Mouse (Mus musculus): Measurements from ENCODE around the gene Dad1. TPM values are rescaled to one million over a fixed set of nuclear protein-coding genes. Genes with fewer than 3 reads are reported as not detected.
A peak's percentile ranks its signal among the peaks of the same experiment; 100 is the strongest.

Dad1 gene
- 274 and 286 TPM in 2 replicates for polyA plus RNA-seq (2014; fragmentation: Nextera tagmentation; extraction: Ambion mirVana)

- no peaks in the 10 kb centered on the region for H3K36me3 ChIP-seq (ENCODE audit: control insufficient read depth, insufficient read depth, low read length)
- H3K4me2 ChIP-seq (ENCODE audit: low read depth), result peak within 1 kb of the TSS; percentile 79
- peak; percentile 99 for ATAC-seq (ENCODE audit: insufficient read depth, low FRiP score, low TSS enrichment)
- H3K4me3 ChIP-seq (ENCODE audit: low read depth, low read length), result peak within 1 kb of the TSS; percentile 69
- H3K9ac ChIP-seq (ENCODE audit: low read length), result peak within 1 kb of the TSS; percentile 70
- under 1% methylated on average over 39 of the region's 39 CpGs for WGBS
- H3K27ac ChIP-seq (ENCODE audit: low read depth, low read length), result peak within 1 kb of the TSS; percentile 66
- H3K9me3 ChIP-seq (ENCODE audit: control insufficient read depth, low read length), result no peaks in the 10 kb centered on the region
- peak; percentile 98 for DNase-seq (ENCODE audit: low spot score)
- H3K4me1 ChIP-seq (ENCODE audit: control insufficient read depth, insufficient read depth, low read length), result peaks cover 19% of the 10 kb centered on the region
- no peaks in the 10 kb centered on the region for H3K27me3 ChIP-seq (ENCODE audit: control insufficient read depth, insufficient read depth, low read length)
These were observed at the start of gene Dad1, which contains the start of gene Abhd4 for GRCm38 (mm10) chr14:54253741-54254291. Dad1 (minus strand) TSS chr14:54254104. Abhd4 (plus strand) TSS chr14:54254188.

GRCm38 (mm10) chr14:54300676-54301075 lies 46.8 kb upstream of the Dad1 start:
- H3K27me3 ChIP-seq (ENCODE audit: control insufficient read depth, insufficient read depth, low read length), result no peaks in the 10 kb centered on the region
- H3K27ac ChIP-seq (ENCODE audit: low read depth, low read length), result no peak overlapping the region
- H3K4me1 ChIP-seq (ENCODE audit: control insufficient read depth, insufficient read depth, low read length), result no peaks in the 10 kb centered on the region
- no peak overlapping the region for H3K9ac ChIP-seq (ENCODE audit: low read length)
- H3K9me3 ChIP-seq (ENCODE audit: control insufficient read depth, low read length), result no peaks in the 10 kb centered on the region
- H3K4me3 ChIP-seq (ENCODE audit: low read depth, low read length), result no peak overlapping the region
- H3K36me3 ChIP-seq (ENCODE audit: control insufficient read depth, insufficient read depth, low read length), result no peaks in the 10 kb centered on the region
- DNase-seq (ENCODE audit: low spot score), result no peak
- no peak for ATAC-seq (ENCODE audit: insufficient read depth, low FRiP score, low TSS enrichment)
- 92% methylated on average over 3 of the region's 3 CpGs for WGBS
- H3K4me2 ChIP-seq (ENCODE audit: low read depth), result no peak overlapping the region

GRCm38 (mm10) chr14:54300136-54300535 lies 46.2 kb upstream of the Dad1 start:
- no peaks in the 10 kb centered on the region for H3K36me3 ChIP-seq (ENCODE audit: control insufficient read depth, insufficient read depth, low read length)
- no peaks in the 10 kb centered on the region for H3K4me1 ChIP-seq (ENCODE audit: control insufficient read depth, insufficient read depth, low read length)
- H3K4me3 ChIP-seq (ENCODE audit: low read depth, low read length), result no peak overlapping the region
- no peaks in the 10 kb centered on the region for H3K9me3 ChIP-seq (ENCODE audit: control insufficient read depth, low read length)
- no peak overlapping the region for H3K9ac ChIP-seq (ENCODE audit: low read length)
- no peak overlapping the region for H3K4me2 ChIP-seq (ENCODE audit: low read depth)
- no peak overlapping the region for H3K27ac ChIP-seq (ENCODE audit: low read depth, low read length)
- WGBS, result 84% methylated on average over 5 of the region's 5 CpGs
- H3K27me3 ChIP-seq (ENCODE audit: control insufficient read depth, insufficient read depth, low read length), result no peaks in the 10 kb centered on the region
- ATAC-seq (ENCODE audit: insufficient read depth, low FRiP score, low TSS enrichment), result no peak
- DNase-seq (ENCODE audit: low spot score), result no peak

- H3K4me3 ChIP-seq (ENCODE audit: low read depth, low read length), result no peak within 1 kb of the TSS
- DNase-seq (ENCODE audit: low spot score) (no peak), ATAC-seq (ENCODE audit: insufficient read depth, low FRiP score, low TSS enrichment) (no peak)
- no peak within 1 kb of the TSS for H3K9ac ChIP-seq (ENCODE audit: low read length)
- H3K27ac ChIP-seq (ENCODE audit: low read depth, low read length), result no peak within 1 kb of the TSS
- H3K4me2 ChIP-seq (ENCODE audit: low read depth), result no peak within 1 kb of the TSS
- no peaks in the 10 kb centered on the region for H3K27me3 ChIP-seq (ENCODE audit: control insufficient read depth, insufficient read depth, low read length)
- 80% methylated on average over 1 of the region's 1 CpGs for WGBS
- no peaks in the 10 kb centered on the region for H3K9me3 ChIP-seq (ENCODE audit: control insufficient read depth, low read length)
- H3K36me3 ChIP-seq (ENCODE audit: control insufficient read depth, insufficient read depth, low read length), result no peaks in the 10 kb centered on the region
- no peaks in the 10 kb centered on the region for H3K4me1 ChIP-seq (ENCODE audit: control insufficient read depth, insufficient read depth, low read length)
These were observed 30.9 kb upstream of the Dad1 start, which contains the start of gene Olfr49 for GRCm38 (mm10) chr14:54284839-54285238. Olfr49 (minus strand) TSS chr14:54284939.

- Histone ChIP-seq H3K9me3 (ENCODE audit: control insufficient read depth, low read length) (no peaks in the 10 kb centered on the region), H3K4me3 (ENCODE audit: low read depth, low read length) (no peak overlapping the region), H3K4me1 (ENCODE audit: control insufficient read depth, insufficient read depth, low read length) (no peaks in the 10 kb centered on the region), H3K36me3 (ENCODE audit: control insufficient read depth, insufficient read depth, low read length) (no peaks in the 10 kb centered on the region), H3K4me2 (ENCODE audit: low read depth) (no peak overlapping the region), H3K9ac (ENCODE audit: low read length) (no peak overlapping the region), H3K27ac (ENCODE audit: low read depth, low read length) (no peak overlapping the region), H3K27me3 (ENCODE audit: control insufficient read depth, insufficient read depth, low read length) (no peaks in the 10 kb centered on the region)
- ATAC-seq (ENCODE audit: insufficient read depth, low FRiP score, low TSS enrichment) (no peak), DNase-seq (ENCODE audit: low spot score) (no peak)
- WGBS, result 88% methylated on average over 2 of the region's 2 CpGs
These were observed 22.5 kb upstream of the Dad1 start for GRCm38 (mm10) chr14:54276446-54276845.

- H3K36me3 ChIP-seq (ENCODE audit: control insufficient read depth, insufficient read depth, low read length), result no peaks in the 10 kb centered on the region
- no peak overlapping the region for H3K9ac ChIP-seq (ENCODE audit: low read length)
- no peak overlapping the region for H3K4me3 ChIP-seq (ENCODE audit: low read depth, low read length)
- H3K4me2 ChIP-seq (ENCODE audit: low read depth), result no peak overlapping the region
- DNase-seq (ENCODE audit: low spot score), result no peak
- no peaks in the 10 kb centered on the region for H3K27me3 ChIP-seq (ENCODE audit: control insufficient read depth, insufficient read depth, low read length)
- no peak overlapping the region for H3K27ac ChIP-seq (ENCODE audit: low read depth, low read length)
- H3K9me3 ChIP-seq (ENCODE audit: control insufficient read depth, low read length), result no peaks in the 10 kb centered on the region
- no peak for ATAC-seq (ENCODE audit: insufficient read depth, low FRiP score, low TSS enrichment)
- no peaks in the 10 kb centered on the region for H3K4me1 ChIP-seq (ENCODE audit: control insufficient read depth, insufficient read depth, low read length)
- 88% methylated on average over 3 of the region's 3 CpGs for WGBS
These were observed 18.8 kb upstream of the Dad1 start for GRCm38 (mm10) chr14:54272696-54273095.

- Histone ChIP-seq H3K9ac (ENCODE audit: low read length) (no peak overlapping the region), H3K36me3 (ENCODE audit: control insufficient read depth, insufficient read depth, low read length) (no peaks in the 10 kb centered on the region), H3K27me3 (ENCODE audit: control insufficient read depth, insufficient read depth, low read length) (no peaks in the 10 kb centered on the region), H3K4me2 (ENCODE audit: low read depth) (no peak overlapping the region), H3K4me1 (ENCODE audit: control insufficient read depth, insufficient read depth, low read length) (no peaks in the 10 kb centered on the region), H3K4me3 (ENCODE audit: low read depth, low read length) (no peak overlapping the region), H3K27ac (ENCODE audit: low read depth, low read length) (no peak overlapping the region), H3K9me3 (ENCODE audit: control insufficient read depth, low read length) (no peaks in the 10 kb centered on the region)
- 83% methylated on average over 3 of the region's 3 CpGs for WGBS
- DNase-seq (ENCODE audit: low spot score) (no peak), ATAC-seq (ENCODE audit: insufficient read depth, low FRiP score, low TSS enrichment) (no peak)
These were observed 18.2 kb upstream of the Dad1 start for GRCm38 (mm10) chr14:54271976-54272606.

GRCm38 (mm10) chr14:54270413-54270812 lies 16.5 kb upstream of the Dad1 start:
- DNase-seq (ENCODE audit: low spot score) (no peak), ATAC-seq (ENCODE audit: insufficient read depth, low FRiP score, low TSS enrichment) (no peak)
- Histone ChIP-seq H3K4me2 (ENCODE audit: low read depth) (no peak overlapping the region), H3K4me3 (ENCODE audit: low read depth, low read length) (no peak overlapping the region), H3K36me3 (ENCODE audit: control insufficient read depth, insufficient read depth, low read length) (no peaks in the 10 kb centered on the region), H3K4me1 (ENCODE audit: control insufficient read depth, insufficient read depth, low read length) (no peaks in the 10 kb centered on the region), H3K27me3 (ENCODE audit: control insufficient read depth, insufficient read depth, low read length) (no peaks in the 10 kb centered on the region), H3K27ac (ENCODE audit: low read depth, low read length) (no peak overlapping the region), H3K9ac (ENCODE audit: low read length) (no peak overlapping the region), H3K9me3 (ENCODE audit: control insufficient read depth, low read length) (no peaks in the 10 kb centered on the region)
- WGBS, result 83% methylated on average over 3 of the region's 3 CpGs

GRCm38 (mm10) chr14:54269566-54269965 lies 15.7 kb upstream of the Dad1 start:
- no peaks in the 10 kb centered on the region for H3K4me1 ChIP-seq (ENCODE audit: control insufficient read depth, insufficient read depth, low read length)
- no peaks in the 10 kb centered on the region for H3K36me3 ChIP-seq (ENCODE audit: control insufficient read depth, insufficient read depth, low read length)
- no peak overlapping the region for H3K4me2 ChIP-seq (ENCODE audit: low read depth)
- H3K9me3 ChIP-seq (ENCODE audit: control insufficient read depth, low read length), result no peaks in the 10 kb centered on the region
- WGBS, result 95% methylated on average over 3 of the region's 3 CpGs
- no peak overlapping the region for H3K4me3 ChIP-seq (ENCODE audit: low read depth, low read length)
- H3K27ac ChIP-seq (ENCODE audit: low read depth, low read length), result no peak overlapping the region
- DNase-seq (ENCODE audit: low spot score) (no peak), ATAC-seq (ENCODE audit: insufficient read depth, low FRiP score, low TSS enrichment) (no peak)
- no peaks in the 10 kb centered on the region for H3K27me3 ChIP-seq (ENCODE audit: control insufficient read depth, insufficient read depth, low read length)
- no peak overlapping the region for H3K9ac ChIP-seq (ENCODE audit: low read length)
